Mouse (Mus musculus): ENCODE data around the gene Gm20388.

The Gm20388 gene

DNA sequence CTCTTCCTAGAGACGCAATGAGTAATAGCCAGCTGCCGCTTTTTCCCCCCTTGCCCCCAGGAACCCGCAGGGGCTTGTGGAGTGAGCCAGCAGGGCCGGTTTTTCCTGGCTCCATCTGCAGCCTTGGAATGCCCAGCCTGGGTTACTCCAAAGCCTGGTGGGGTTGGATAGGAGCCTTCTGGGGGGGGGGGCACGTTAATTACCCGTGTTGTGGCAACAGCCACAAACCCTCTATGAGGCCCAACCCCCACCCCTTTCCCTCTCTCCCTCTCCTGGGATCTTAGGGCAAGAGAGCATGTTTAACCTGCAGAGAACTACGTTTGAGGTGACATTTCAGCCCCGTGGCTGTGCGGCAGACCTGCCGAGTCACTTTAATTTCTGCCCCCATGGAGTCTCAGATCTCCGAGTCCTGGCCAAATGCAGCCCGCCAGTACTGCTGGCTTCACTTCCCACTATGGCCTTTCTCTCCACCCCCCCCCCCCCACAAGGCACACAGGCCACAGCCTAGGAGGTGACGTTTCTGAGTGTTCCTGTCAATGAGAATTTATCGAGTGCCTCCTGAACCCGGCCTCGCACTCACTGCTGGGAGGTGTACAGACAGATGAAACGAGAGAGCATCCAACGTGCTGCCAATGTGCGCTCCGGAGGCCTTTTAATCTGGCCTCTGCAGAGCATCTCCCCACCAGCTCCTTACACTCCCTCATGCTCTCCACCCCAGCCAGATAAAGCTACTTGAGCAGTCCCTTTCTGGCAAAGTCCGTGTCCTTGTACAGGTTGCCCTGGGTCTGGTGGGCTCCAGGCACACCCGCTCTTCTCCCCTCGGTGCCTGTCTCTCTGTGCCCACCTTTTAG lies 629.4 kb downstream of the Gm20388 start:
- no peak for DNase-seq (ENCODE audit: low read depth, low spot score)

DNA sequence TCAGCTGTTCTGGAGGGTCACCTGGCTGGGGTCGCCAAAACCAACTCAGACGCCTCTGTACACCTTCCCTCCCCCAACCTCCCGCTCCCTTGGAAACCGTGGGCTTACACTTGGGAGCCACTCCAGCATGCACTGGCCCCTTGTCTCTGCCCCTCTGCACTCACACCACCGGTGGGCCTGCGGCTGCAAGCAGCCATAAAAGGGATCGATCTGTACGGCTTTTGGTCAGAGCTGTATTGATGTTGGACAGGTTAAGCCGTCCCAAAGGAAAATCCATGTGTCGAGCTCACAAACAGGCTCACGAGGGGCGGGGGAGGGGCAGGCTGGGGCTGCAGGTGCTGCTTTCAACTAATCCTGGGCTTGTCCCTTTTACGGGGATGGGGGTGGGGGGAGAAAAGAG lies 632.4 kb downstream of the Gm20388 start:
- DNase-seq (ENCODE audit: low read depth, low spot score) = no peak

DNA sequence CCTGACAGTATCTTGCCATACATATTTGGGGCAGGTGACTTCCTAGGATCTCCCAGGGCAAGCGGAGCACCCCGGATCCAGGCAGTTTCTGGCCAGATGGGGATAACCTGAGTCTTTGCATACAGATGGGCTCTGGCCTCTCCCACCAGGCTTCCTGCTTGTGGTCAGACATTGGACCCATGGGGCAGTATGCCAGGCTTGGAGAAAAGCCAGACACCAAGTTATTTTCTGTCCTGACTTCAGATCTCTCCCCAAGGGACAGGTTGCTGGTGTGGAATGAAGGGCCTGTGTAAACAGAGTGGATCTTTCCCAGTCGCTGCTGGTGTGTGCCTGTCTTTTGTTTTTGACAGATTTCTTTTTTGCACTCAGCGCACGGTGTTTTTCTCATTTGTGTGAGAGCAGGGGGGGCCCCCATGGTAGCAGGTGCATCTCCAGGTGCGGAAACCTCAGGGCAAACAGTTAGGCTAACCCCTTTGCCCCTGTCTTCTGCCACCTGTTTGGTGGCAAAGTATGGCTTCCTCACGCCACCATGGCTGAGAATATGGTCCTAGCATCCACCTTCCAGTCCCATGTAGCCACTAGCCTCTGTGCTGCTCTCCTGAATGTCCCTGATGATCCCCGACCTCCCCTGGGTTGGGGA lies 632.9 kb downstream of the Gm20388 start:
- no peak for DNase-seq (ENCODE audit: low read depth, low spot score)

DNA sequence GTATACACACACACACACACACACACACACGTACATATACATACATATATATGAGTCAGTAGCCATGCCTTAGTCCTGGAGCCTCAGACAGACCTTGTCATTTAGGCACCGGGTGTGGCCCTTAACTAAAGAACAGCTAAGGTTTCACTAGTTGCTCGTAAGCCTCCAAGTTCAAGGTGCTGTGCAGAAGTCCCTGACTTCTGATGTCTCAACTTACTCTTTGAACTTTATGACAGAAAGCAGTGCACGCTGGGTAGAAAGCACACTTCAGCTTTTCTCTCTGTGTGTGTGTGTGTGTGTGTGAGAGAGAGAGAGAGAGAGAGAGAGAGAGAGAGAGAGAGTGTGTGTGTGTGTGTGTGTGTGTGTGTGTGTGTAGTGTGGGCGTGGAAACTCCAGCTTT lies 633.5 kb downstream of the Gm20388 start:
- no peak for DNase-seq (ENCODE audit: low read depth, low spot score)

DNA sequence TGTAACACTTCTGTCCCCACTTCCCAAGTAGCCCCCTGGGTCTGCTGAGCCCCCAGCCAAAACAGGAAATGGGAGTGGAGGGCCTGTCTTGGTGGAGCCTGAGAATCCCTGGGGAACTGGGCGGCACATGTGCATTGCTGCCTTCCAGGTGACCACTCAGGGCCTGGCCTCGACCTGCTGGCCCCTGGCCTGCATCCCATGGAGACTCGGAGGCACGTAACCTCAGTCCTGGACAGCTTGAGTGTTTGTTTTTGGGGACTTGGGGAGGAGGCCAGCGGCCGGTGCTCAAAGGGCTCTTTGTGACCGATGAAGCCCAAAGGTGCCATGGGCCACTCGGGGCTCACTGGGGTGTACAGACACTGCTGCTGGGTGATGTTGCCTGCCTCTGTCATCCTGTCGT lies 636.9 kb downstream of the Gm20388 start:
- no peak for DNase-seq (ENCODE audit: low read depth, low spot score)

DNA sequence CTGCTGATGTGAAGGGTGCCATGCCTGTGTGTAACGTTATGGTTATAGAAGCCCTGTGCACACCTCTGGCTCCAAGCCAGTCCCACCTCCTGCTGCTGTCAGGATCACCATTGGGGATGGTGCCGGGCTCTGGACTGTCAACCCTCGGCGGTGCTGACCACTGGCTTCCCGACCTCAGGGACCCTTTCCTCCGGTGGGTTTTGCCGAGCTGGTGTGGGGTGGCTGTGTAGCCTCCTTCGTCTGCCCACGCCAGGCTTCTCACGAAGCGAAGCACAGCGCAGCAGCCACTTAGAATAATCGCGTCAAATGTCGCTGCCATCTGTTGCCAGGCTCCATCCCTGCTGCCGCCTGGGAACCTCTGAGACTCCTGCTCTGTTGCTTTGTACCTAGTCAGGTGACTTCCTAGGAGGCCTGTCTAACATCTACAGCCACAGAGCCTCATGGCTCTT lies 637.7 kb downstream of the Gm20388 start:
- no peak for DNase-seq (ENCODE audit: low read depth, low spot score)

DNA sequence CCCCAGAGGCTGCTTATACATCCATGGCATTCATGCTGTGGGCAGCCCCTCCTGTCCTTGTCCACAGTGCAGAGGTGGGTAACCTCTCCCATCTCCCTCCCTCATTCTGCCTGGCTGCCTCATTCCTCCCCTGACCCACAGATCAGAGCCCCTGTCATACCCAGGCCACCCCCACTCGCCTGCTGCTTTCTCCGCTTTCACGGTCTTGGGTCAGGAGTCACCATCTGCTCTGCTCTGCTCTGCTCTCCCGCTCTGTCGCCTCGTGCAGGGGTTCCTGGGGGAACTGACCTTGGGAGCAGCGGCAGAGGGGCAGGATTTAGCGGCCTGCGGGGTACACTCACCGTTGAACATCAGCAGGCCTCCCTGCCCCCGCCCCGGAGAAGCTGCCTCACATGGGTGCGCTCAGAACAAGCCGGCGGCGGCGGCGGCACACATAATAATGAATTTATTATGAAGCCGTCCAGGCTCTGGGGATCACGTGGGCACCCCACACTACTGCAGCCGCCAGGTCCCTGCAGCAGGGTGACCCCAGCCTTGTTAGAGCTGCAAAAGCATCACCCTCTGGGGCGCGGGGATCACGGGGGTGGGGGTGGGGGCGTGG lies 638.8 kb downstream of the Gm20388 start:
- no peak for DNase-seq (ENCODE audit: low read depth, low spot score)

DNA sequence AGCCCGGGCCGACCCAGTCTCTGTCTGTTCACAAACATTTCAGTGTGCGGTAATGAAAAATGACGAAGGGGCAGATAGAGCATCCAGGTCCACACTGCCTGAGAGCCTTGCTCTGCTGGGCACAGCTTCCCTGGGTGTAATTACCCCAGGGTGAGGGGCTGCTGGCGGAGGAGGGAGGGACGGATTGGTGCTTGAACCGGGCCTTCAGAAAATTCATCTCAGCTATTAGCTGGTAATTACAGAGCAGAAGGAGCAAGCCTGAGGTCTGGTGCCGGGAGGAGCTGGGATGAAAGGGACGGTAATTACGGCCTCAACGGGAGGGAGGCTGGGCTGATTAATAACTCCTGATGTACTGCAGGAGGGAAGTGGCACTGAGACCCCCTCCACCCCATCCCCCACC lies 639.3 kb downstream of the Gm20388 start:
- no peak for DNase-seq (ENCODE audit: low read depth, low spot score)

DNA sequence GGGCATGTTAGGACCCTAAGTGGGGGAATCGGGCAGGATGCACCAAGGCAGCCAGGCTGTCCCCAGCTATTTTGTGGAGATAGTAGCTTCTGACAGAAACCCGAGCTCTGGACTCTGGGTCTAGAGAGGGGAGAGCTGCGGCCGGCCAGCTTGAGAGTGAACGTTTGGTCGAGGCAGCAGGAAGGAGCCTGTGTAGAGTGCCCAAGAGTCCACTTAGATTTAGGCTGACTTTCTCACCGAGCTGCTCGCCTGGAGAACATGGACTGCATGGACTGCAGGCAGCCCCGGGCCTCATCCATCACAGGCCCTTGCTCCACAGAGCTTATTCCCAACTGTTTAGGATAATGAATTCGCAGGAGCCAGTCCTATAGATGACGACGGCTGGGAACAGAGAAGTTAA lies 639.8 kb downstream of the Gm20388 start:
- no peak for DNase-seq (ENCODE audit: low read depth, low spot score)

DNA sequence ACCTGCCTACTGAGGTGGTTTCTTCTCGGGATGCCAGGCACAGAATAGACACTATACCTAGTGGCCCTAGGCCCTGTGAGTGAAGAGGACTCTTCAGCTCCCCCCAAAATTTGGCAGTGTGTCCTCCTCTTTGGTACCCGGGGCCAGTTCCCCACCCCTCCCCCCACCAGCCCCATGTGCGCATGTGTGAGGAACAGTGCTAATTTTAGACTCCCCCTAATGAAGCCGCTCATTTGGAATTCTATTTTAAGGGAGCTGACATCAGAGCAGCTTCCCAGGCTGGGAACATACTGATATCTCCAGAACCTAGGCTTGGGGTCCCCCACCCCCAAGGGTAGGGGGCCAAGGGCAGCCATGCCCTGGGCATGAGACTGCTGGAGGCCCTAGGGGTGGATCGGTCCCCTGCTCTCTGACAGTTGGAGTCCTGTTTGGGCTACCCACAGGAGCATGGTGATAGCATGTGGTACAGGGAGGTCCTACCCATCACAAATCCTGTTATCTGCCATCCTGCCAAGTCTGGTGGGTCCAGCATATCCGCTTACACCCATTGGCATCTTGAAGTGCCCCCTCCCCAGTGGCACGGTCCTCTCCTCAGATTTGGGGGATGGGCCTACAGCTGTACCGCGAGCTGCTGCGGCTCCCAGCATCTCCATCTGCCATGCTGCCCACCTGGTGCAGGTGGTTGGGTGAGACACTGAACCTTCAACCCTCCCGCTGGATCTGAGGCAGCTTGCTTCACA lies 640.5 kb downstream of the Gm20388 start:
- no peak for DNase-seq (ENCODE audit: low read depth, low spot score)

DNA sequence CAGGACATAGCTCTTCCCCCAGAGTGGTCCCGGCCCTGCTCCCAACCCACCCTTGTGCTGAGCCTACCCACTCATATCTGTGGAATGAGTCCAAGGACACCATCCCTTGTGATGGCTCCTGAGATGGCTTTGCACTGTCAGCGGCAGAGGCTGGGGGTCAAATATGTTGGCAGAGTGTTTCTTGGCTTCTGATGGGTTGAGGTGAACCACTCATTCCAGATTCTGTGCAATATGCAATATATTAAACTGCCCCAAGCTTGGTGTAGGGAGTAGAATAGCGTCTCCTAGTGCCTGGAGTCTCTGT lies 641.0 kb downstream of the Gm20388 start:
- DNase-seq (ENCODE audit: low read depth, low spot score) = no peak

DNA sequence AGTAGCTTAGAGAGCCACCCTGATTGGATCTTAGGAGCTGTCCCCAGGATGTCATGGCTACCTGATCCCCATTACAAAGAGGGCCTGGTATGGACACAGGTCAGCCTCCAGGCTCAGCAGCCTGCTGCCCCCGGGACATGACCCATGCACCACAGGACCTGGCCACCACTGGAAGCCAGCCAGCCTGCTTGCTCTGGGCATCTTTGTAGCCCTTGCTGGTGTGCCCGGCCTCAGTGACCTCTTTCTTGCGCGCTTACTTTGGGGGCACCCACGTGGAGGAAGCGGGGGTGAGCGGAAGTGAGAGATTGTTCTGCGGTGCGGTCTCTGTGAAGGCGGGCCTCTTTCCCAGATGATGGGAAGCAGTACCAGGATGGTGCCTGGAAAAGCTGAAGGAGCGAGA lies 641.9 kb downstream of the Gm20388 start:
- DNase-seq (ENCODE audit: low read depth, low spot score) = no peak

DNA sequence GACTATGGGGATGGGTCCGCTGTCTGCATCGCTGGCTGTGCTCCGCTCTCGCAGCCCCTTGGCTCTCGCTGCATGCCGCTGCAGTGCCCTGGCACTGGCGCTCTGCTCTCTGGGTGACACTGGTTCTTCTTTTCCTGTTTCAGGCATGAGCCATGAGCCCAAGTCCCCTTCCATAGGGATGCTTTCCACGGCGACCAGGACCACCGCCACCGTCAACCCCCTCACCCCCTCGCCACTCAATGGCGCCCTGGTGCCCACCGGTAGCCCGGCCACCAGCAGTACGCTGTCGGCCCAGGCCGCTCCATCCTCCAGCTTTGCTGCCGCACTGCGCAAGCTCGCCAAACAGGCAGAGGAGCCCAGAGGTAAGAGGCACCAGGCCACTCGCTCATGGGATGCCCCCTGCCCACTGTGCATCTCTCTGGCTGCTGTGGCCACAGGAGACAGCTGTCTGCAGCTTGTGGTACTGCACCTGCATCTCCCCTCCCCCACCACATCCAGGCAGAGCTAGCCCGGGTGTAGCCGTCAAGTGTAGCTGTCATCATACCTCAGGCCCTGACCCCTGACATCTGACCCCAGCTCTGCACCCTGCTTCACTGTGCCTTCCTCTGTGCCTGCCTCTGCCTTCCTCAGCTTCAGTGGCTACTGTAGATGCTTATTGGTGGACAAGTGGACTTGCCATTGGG lies 642.9 kb downstream of the Gm20388 start:
- peak; percentile 33 for DNase-seq (ENCODE audit: low read depth, low spot score)

DNA sequence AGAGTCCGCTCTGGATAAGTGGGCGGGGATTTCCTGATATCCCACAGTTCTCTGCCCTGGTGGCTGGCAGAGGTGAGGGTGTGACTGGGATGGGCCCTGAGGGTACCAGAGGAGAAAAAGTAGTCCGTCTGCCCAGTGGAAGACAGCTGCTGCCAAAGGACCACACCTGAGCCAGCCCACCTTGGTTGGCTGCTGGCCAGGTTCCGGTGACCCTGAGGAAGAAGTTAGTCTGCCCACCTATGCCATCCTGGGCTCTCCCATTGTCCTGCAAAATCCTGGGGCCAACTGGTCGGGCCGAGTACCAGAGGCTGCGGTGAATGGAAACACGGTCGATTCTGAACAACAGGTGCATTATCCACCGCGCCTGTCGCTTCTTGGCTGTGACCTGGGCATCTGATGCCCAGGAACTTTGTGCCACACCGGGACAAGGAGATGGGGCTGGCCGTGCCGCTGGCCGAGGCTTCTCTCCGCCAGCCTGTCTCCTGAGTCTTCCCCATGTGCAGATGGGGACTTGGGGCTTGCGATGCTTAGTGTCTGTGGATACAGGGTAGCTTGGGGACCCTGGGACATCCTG lies 643.9 kb downstream of the Gm20388 start:
- DNase-seq (ENCODE audit: low read depth, low spot score) = no peak

DNA sequence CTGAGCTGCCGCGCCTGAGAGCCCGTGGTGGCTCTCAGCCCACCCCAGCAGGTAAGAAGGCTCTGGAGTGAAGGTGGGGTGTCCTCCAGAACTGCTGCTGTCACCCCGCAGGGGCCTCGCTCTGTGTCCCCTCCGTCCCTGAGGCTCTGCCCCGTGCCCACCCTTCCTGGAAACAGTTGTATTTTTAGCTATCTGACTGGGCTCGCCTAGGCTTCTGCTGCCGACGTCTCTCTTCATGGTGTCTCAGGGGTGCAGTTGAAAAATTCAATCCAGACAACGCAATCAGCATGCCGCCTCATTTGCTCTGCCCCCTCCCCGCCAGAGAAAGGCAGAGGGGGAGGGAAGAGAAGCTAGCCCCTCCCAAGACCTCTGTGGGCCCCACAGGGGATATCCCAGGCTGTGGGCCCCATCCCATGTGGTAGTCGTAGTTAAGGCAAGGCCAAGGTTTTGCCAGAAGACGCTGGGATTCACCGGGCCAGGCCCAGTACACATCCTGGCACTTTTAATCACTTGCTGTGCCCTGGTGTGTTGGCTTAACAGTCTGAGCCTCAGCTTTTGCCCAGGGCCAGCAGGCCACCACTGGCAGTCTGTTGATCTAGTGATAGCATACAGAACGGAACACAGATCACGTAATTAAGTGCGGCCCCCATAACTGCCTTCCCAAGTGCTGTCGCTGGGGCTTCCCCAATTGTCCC lies 645.7 kb downstream of the Gm20388 start:
- DNase-seq (ENCODE audit: low read depth, low spot score) = no peak

DNA sequence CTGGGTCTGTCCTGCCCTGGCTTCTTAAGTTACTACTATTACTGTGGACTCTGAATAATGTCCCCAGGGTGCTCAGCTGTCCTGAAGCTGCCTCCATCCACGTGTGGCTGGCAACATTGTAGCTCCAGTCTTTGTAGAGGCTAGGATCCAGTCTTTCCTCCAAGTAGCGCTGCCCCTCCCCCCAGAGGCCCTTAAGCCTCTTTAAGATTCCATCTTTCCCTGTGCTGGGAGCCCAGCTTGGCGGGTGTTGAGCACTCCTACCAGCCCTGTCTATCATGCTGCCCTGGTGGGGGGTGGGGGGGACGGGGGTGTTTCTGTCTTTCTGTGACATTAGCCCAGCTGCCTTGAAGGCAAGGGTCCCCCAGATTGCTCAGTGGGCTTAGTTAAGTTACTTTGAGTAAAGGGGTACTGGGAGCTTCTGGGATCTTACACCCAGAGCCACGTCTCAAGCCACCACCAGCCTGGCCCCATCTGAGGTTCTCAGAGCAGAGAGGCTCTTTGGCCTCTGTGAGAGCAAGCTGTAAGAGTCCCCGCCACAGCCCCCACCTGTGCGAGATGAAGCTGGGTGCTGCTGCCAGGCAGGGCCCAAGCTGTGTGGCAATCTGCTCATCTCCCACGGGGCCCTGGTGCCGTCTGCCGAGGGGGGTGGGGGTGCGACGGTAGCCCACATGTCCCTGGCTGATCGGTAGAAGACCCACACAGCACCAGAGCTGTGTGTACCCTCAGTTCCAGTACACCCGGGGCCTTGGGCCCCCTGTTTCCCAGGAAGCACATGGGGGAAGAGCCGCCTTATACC lies 646.7 kb downstream of the Gm20388 start:
- no peak for DNase-seq (ENCODE audit: low read depth, low spot score)

DNA sequence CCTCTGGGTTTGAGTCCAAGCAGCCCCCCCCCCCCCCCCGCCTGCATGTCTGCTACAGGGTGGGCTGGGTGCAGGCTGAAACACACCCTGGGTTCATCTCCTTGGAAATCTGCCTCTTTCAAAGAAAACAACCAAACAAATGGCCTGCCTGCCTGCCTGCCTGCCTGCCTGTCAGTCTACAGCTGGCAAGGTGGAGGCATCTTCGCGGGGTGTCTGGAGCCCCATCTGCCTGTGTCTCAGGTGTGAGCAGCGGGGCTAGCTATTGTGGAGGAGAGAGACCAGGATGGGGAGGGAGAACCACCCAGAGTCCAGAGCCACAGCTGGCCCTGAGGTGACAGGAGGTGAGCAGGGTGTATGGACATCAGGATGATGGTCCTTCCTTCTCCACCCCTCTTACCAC lies 647.5 kb downstream of the Gm20388 start:
- DNase-seq (ENCODE audit: low read depth, low spot score) = no peak

DNA sequence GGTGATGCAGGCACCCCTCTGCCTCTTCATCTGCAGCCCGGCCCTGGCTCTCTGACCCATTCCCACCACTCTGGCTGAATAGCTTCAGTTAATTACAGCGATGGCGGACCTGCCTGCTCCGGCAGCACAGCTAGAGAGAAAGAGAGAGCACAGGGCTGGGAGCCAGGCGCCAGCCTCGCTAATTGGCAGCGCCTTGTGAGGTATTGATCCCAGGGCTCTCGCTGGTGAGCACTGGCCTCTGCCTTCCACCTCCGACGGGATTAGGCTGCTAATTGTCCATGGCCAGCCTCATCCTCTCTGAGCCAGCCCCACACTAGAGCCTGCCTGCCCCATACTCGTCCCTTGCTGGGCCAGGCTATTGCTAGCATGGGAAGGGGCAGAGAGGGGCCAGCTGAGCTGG lies 649.0 kb downstream of the Gm20388 start:
- DNase-seq (ENCODE audit: low read depth, low spot score) = no peak

DNA sequence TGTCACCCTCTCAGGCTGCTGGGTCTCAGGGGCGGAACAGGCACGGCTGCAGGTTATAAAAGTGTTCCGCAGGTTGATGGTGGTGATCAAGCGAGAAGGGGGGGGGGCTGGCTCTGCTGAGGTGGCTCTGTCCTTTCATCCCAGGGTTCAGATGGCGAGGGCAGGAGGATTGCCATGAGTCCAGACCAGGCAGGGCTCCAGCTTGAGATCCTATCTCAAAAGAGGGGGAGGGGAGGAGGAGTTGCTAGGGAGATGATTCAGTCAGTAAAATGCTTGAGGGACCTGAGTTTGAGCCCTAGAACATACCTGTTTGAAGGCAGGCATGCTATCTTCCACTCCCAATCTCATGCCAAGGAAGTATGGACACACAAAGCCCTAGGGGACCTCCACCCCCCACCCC lies 649.9 kb downstream of the Gm20388 start:
- DNase-seq (ENCODE audit: low read depth, low spot score) = no peak

Measured in ES-CJ7 (cell line).